Mouse (Mus musculus): ENCODE results near the gene Fam110a.
"Not testable (repeated sequence)": the region's sequence is repeated elsewhere in the genome, so short reads cannot be mapped to it uniquely, and the experiment has no call there.

GRCm38 (mm10) chr2:151997190-151997575 lies 17.2 kb upstream of the Fam110a start:
- not testable (repeated sequence) for TF ChIP-seq CTCF, EP300 (IDR thresholded peaks at IDR 0.05)
